Mouse (Mus musculus) layer of hippocampus, adult 6 months (tissue): Measurements from ENCODE around the gene Gm20867. TPM values are rescaled to one million over a fixed set of nuclear protein-coding genes. Genes with fewer than 3 reads are reported as not detected.

ENCODE experiments used
- long read RNA-seq, 2 experiments: library from polyadenylated mRNA; unstranded; transcript quantifications; one replicate each; pipeline ENCODE4 v2.0.0; 2019 to 2020
- polyA plus RNA-seq: library from polyadenylated mRNA; unstranded; fragments of <200 nt; fragmentation: Nextera tagmentation; gene quantifications from 2 replicates; pipeline ENCODE4 v1.2.3, GENCODE M21; 2021

Gene Gm20867
- polyA plus RNA-seq, result not detected in 2 replicates
- long read RNA-seq, experiment 1, result 0 reads
- long read RNA-seq, experiment 2, result 0 reads

GRCm38 (mm10) chrY:77963104-77963503 lies at the start of gene Gm20867:
Gm20867 (minus strand) TSS chrY:77963204.

Other genes starting within 250 kb of the Gm20867 start
- gene Gm29564, start 249.8 kb upstream of the Gm20867 start, polyA plus RNA-seq, result not detected in 2 replicates